Mouse (Mus musculus) stomach, postnatal 0 days (tissue): ENCODE measurements around the gene Gldc.

ENCODE experiments used
- CTCF ChIP-seq: IDR thresholded peaks from 2 replicates; pipeline ENCODE4 v1.5.1; 2016; ENCODE audit warnings: antibody characterized with exemption, low read depth, mild to moderate bottlenecking, moderate library complexity
- EP300 ChIP-seq: optimal IDR thresholded peaks from 2 replicates; pipeline ENCODE3; 2016; ENCODE audit warnings: antibody characterized with exemption

- TF ChIP-seq CTCF: no peak
- no peak for TF ChIP-seq EP300
Measured at GRCm38 (mm10) chr19:30100571-30100970, 74.7 kb downstream of the Gldc start.
